Mouse (Mus musculus): ENCODE measurements around the gene Upf3a. TPM values are rescaled to one million over a fixed set of nuclear protein-coding genes. Genes with fewer than 3 reads are reported as not detected.

Gene Upf3a
- total and polyA plus RNA-seq, 3 experiments = 18.1 to 40.5 (median 25.0) TPM

DNA sequence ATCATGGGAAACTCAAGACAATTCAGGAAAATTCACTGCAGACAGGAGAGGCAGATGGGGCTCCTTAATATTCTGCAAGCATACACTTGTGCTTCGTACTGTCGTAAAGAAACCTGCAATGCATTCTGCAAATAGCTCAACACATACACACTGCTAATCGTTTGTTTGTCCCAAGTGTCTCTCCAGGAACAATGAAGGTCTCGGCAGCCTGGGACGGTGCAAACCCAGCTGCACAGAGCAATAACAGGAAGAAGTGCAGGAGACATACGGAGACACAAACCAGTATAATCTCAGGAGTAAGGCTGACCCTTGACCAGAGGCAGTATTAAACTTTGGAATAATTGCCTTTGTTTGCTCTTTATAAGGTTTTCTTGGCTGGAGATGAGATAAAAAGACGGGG, 28.9 kb upstream of the Upf3a start:
- Histone ChIP-seq H3K9me3 (replicated peaks; ENCODE audit: low read length) (no peaks in the 10 kb centered on the region), H3K4me2 (ENCODE audit: insufficient read depth, low read depth, poor library complexity, severe bottlenecking) (no peak overlapping the region), H3K9ac (ENCODE audit: insufficient read depth, low read depth) (no peak overlapping the region), H3K4me1 (ENCODE audit: control insufficient read depth in 1 of 2, insufficient read depth in 2 of 2) (peaks cover 0 to 29% of the 10 kb centered on the region in 2 experiments; a peak in 2 of 4 replicates), H3K36me3 (replicated peaks in 1 of 2; ENCODE audit: control insufficient read depth in 1 of 2, insufficient read depth in 1 of 2, low read length in 1 of 2) (peaks cover 8 to 19% of the 10 kb centered on the region in 2 experiments), H3K79me2 (replicated peaks; ENCODE audit: control insufficient read depth, extremely low read depth, insufficient read depth, poor library complexity, severe bottlenecking) (peaks cover 26% of the 10 kb centered on the region), H3K27me3 (replicated peaks) (no peaks in the 10 kb centered on the region), H3K27ac (ENCODE audit: insufficient read depth, low read depth) (no peak overlapping the region), H3K4me3 (replicated peaks in 1 of 3; ENCODE audit: low read depth in 2 of 3, low read length in 2 of 3, poor library complexity in 1 of 3) (no peak overlapping the region)
- DNase-seq (ENCODE audit: extremely low read depth) = no peak
- dilution Hi-C loops (cut with MboI; ENCODE audit: extremely low pct_ligation_motif_present, extremely low pct_unique_long_range_greater_than_20kb, low sequenced_read_pairs) (no loop called here), in situ Hi-C loops (cut with MboI; ENCODE audit: low pct_ligation_motif_present, low pct_unique_long_range_greater_than_20kb, low sequenced_read_pairs) (no loop called here)
- TF ChIP-seq ETS1 (conservative IDR thresholded peaks at IDR 0.05; ENCODE audit: low read depth, low read length) = no peak
- TF ChIP-seq KAT2A (IDR thresholded peaks at IDR 0.05; ENCODE audit: insufficient replicate concordance, low read length) = no peak
- TF ChIP-seq TBP (conservative IDR thresholded peaks at IDR 0.05; ENCODE audit: low read depth, low read length) = no peak
- no peak for TF ChIP-seq USF1 (IDR thresholded peaks at IDR 0.05; ENCODE audit: low read depth, low read length)
- TF ChIP-seq EP300 (IDR thresholded peaks at IDR 0.05; ENCODE audit: low read length) = no peak
- no peak for TF ChIP-seq CTCF (conservative IDR thresholded peaks at IDR 0.05 in 1 of 2, IDR thresholded peaks at IDR 0.05 in 1 of 2; ENCODE audit: low read depth in 2 of 2, low read length in 2 of 2)
- no peak for TF ChIP-seq ZKSCAN1 (IDR thresholded peaks at IDR 0.05; ENCODE audit: borderline replicate concordance, low read depth, low read length)
- TF ChIP-seq USF2 (conservative IDR thresholded peaks at IDR 0.05; ENCODE audit: low read depth, low read length) = no peak
- TF ChIP-seq HCFC1 (IDR thresholded peaks at IDR 0.05; ENCODE audit: low read depth, low read length) = no peak
- no peak for TF ChIP-seq NELFE (IDR thresholded peaks at IDR 0.05; ENCODE audit: low read depth, low read length)
- TF ChIP-seq ZMIZ1 (IDR thresholded peaks at IDR 0.05; ENCODE audit: low read depth, low read length) = no peak
- no peak for TF ChIP-seq GABPA (IDR thresholded peaks at IDR 0.05; ENCODE audit: insufficient replicate concordance, low read depth, low read length)
- TF ChIP-seq MAZ (IDR thresholded peaks at IDR 0.05; ENCODE audit: low read depth, low read length) = no peak
- TF ChIP-seq NRF1 (IDR thresholded peaks at IDR 0.05; ENCODE audit: low read depth, low read length) = no peak
- TF ChIP-seq ZC3H11A (IDR thresholded peaks at IDR 0.05; ENCODE audit: low read depth, low read length) = no peak
- TF ChIP-seq SIN3A (IDR thresholded peaks at IDR 0.05; ENCODE audit: low read length) = no peak
- no peak for TF ChIP-seq BHLHE40 (IDR thresholded peaks at IDR 0.05; ENCODE audit: low read depth, low read length)

DNA sequence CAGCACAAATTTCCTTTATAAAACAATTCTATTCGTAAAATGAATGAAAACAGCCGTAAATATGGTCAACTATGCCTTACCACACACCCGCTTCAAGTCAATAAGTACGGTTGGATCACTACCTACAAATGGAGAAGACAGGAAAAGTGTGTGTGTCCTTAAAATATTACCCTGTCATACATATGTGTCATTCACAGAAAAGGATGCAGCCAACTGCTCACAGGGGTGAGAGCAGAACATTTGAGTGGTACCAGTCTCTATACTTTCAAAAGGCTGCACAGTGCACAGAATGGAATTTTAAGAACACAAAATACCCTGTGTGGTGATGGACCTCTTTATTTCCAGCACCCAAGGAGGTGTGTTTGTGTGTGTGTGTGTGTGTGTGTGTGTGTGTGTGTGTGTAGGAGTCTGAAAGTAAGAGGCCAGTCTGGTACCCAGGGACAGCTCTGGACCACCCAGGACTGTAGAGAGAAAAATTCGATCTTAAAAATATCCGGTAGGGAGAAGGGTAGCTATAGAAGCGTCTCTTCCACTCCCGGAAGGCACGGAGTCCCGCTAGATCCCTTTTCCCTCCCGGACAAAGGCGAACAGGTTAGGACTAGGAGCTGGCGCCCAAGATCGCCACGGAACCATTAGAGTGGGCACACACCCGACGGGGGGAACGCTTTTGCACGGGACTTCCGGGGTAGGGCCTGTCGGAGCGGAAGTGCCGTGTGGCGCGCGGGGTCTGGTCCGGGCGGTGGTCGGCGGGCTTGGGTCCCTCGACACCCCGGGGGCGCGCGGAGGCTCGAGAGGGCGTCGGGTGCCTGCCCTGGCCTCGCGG, 28.2 kb upstream of the Upf3a start, which contains the start of gene Cdc16:
TSS of gene Cdc16 (plus strand) at position 695 of the 823 bp plus-strand sequence.
- H3K9ac ChIP-seq (ENCODE audit: insufficient read depth, low read depth) = peak within 1 kb of the TSS; percentile 98
- H3K9me3 ChIP-seq (replicated peaks; ENCODE audit: low read length) = no peaks in the 10 kb centered on the region
- H3K4me1 ChIP-seq (ENCODE audit: control insufficient read depth in 1 of 2, insufficient read depth in 2 of 2) = peaks cover 0 to 29% of the 10 kb centered on the region in 2 experiments; a peak in 2 of 4 replicates
- H3K27ac ChIP-seq (ENCODE audit: insufficient read depth, low read depth) = peak within 1 kb of the TSS; percentile 9; the same call in 1 of the 2 replicates
- H3K79me2 ChIP-seq (replicated peaks; ENCODE audit: control insufficient read depth, extremely low read depth, insufficient read depth, poor library complexity, severe bottlenecking) = peaks cover 26% of the 10 kb centered on the region
- peaks cover 11 to 25% of the 10 kb centered on the region in 2 experiments for H3K36me3 ChIP-seq (replicated peaks in 1 of 2; ENCODE audit: control insufficient read depth in 1 of 2, insufficient read depth in 1 of 2, low read length in 1 of 2)
- peak within 1 kb of the TSS; percentile 64 for H3K4me2 ChIP-seq (ENCODE audit: insufficient read depth, low read depth, poor library complexity, severe bottlenecking)
- no peaks in the 10 kb centered on the region for H3K27me3 ChIP-seq (replicated peaks)
- in situ Hi-C loops (cut with MboI; ENCODE audit: low pct_ligation_motif_present, low pct_unique_long_range_greater_than_20kb, low sequenced_read_pairs) = no loop called here
- peak; percentile 84 for DNase-seq (ENCODE audit: extremely low read depth)
- H3K4me3 ChIP-seq (replicated peaks in 1 of 3; ENCODE audit: low read depth in 2 of 3, low read length in 2 of 3, poor library complexity in 1 of 3) = peak within 1 kb of the TSS; percentile 82 to 98 (median 97)
- dilution Hi-C loops (cut with MboI; ENCODE audit: extremely low pct_ligation_motif_present, extremely low pct_unique_long_range_greater_than_20kb, low sequenced_read_pairs) = no loop called here
- TF ChIP-seq KAT2A (IDR thresholded peaks at IDR 0.05; ENCODE audit: insufficient replicate concordance, low read length) = peak; percentile 83; the same call in 1 of the 2 replicates
- no peak for TF ChIP-seq ZKSCAN1 (IDR thresholded peaks at IDR 0.05; ENCODE audit: borderline replicate concordance, low read depth, low read length)
- TF ChIP-seq JUN (IDR thresholded peaks at IDR 0.05; ENCODE audit: insufficient read depth, low read depth, low read length) = no peak
- TF ChIP-seq SMC3 (IDR thresholded peaks at IDR 0.05; ENCODE audit: low read depth, low read length) = 0 out of 2 replicates have a peak, but pooled peaks have one; percentile 4
- peak; percentile 83 for TF ChIP-seq ELF1 (IDR thresholded peaks at IDR 0.05; ENCODE audit: low read depth, low read length)
- peak; percentile 49; the same call in 1 of the 2 replicates for TF ChIP-seq ZMIZ1 (IDR thresholded peaks at IDR 0.05; ENCODE audit: low read depth, low read length)
- TF ChIP-seq NELFE (IDR thresholded peaks at IDR 0.05; ENCODE audit: low read depth, low read length) = peak; percentile 78; the same call in 1 of the 2 replicates
- peak; percentile 48; the same call in 1 of the 2 replicates for TF ChIP-seq MAX (IDR thresholded peaks at IDR 0.05; ENCODE audit: low read length)
- TF ChIP-seq BHLHE40 (IDR thresholded peaks at IDR 0.05; ENCODE audit: low read depth, low read length) = 0 out of 2 replicates have a peak, but pooled peaks have one; percentile 10
- peak; percentile 93 for TF ChIP-seq TCF12 (IDR thresholded peaks at IDR 0.05; ENCODE audit: low read depth, low read length)
- peak; percentile 58; the same call in 1 of the 2 replicates for TF ChIP-seq TBP (conservative IDR thresholded peaks at IDR 0.05; ENCODE audit: low read depth, low read length)
- TF ChIP-seq MXI1 (IDR thresholded peaks at IDR 0.05; ENCODE audit: low read depth, low read length) = 0 out of 2 replicates have a peak, but pooled peaks have one; percentile 65
- no peak for TF ChIP-seq RAD21 (IDR thresholded peaks at IDR 0.05; ENCODE audit: low read depth, low read length)
- TF ChIP-seq JUND (conservative IDR thresholded peaks at IDR 0.05; ENCODE audit: low read depth, low read length) = no peak
- TF ChIP-seq GABPA (IDR thresholded peaks at IDR 0.05; ENCODE audit: insufficient replicate concordance, low read depth, low read length) = no peak; the same call in 1 of the 2 replicates
- TF ChIP-seq SIN3A (IDR thresholded peaks at IDR 0.05; ENCODE audit: low read length) = peak; percentile 54; the same call in 1 of the 2 replicates
- TF ChIP-seq UBTF (IDR thresholded peaks at IDR 0.05; ENCODE audit: low read depth, low read length) = 0 out of 2 replicates have a peak, but pooled peaks have one; percentile 48
- TF ChIP-seq MAZ (IDR thresholded peaks at IDR 0.05; ENCODE audit: low read depth, low read length) = peak; percentile 68; the same call in 1 of the 2 replicates
- TF ChIP-seq IRF4 (IDR thresholded peaks at IDR 0.05; ENCODE audit: low read depth, low read length) = peak; percentile 35; the same call in 1 of the 2 replicates
- peak; percentile 92 for TF ChIP-seq HCFC1 (IDR thresholded peaks at IDR 0.05; ENCODE audit: low read depth, low read length)
